Mouse (Mus musculus): Measurements from ENCODE around the gene Adra2b. TPM values are rescaled to one million over a fixed set of nuclear protein-coding genes. Genes with fewer than 3 reads are reported as not detected.
A peak's percentile ranks its signal among the peaks of the same experiment; 100 is the strongest.

The Adra2b gene
- total and polyA plus RNA-seq, 3 experiments: not detected

DNA sequence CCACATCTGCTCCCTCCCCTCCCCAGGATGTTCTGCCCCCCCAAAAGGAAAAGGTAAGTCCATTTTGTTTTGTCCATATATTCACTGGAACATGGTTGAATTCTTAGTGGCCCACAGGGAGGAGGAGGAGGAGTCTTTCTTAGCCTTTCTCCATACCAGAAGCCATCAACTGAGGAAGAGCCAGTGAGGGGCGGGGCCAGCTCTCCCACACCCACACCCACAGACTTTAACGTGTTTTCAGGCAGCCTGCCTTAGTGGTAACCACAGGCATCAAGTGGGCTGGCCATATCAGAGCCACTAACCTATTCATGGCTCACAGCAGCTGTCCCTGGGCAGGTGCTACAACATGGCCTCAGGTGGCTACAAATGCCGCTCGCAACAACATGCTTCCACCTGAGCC, 24.2 kb upstream of the Adra2b start:
- no peaks in the 10 kb centered on the region; a peak in 1 of 4 replicates for H3K27me3 ChIP-seq (ENCODE audit: control insufficient read depth in 1 of 2, insufficient read depth in 2 of 2, low read length in 2 of 2)
- TF ChIP-seq ZC3H11A (IDR thresholded peaks at IDR 0.05; ENCODE audit: low read depth, low read length) (no peak), ZKSCAN1 (IDR thresholded peaks at IDR 0.05; ENCODE audit: low read depth, low read length) (no peak), UBTF (IDR thresholded peaks at IDR 0.05; ENCODE audit: borderline replicate concordance, insufficient read depth, low read depth, low read length) (no peak), USF1 (IDR thresholded peaks at IDR 0.05; ENCODE audit: low read depth, low read length) (no peak), GABPA (IDR thresholded peaks at IDR 0.05; ENCODE audit: low read depth, low read length) (no peak), MAX (IDR thresholded peaks at IDR 0.05; ENCODE audit: low read length) (no peak), POLR2A (IDR thresholded peaks at IDR 0.05; ENCODE audit: control insufficient read depth in 1 of 2, insufficient read depth in 1 of 2, low read depth in 1 of 2, low read length in 2 of 2, poor library complexity in 1 of 2) (no peak), POLR2AphosphoS2 (IDR thresholded peaks at IDR 0.05; ENCODE audit: low read length) (no peak), E2F4 (IDR thresholded peaks at IDR 0.05; ENCODE audit: borderline replicate concordance, low read depth, low read length) (no peak), TBP (IDR thresholded peaks at IDR 0.05; ENCODE audit: low read depth, low read length) (no peak), CHD1 (IDR thresholded peaks at IDR 0.05; ENCODE audit: low read depth, low read length) (no peak), NRF1 (IDR thresholded peaks at IDR 0.05; ENCODE audit: insufficient read depth, low read depth, low read length, poor library complexity, severe bottlenecking) (no peak)
- DNase-seq (ENCODE audit: low read depth, low spot score): peak; percentile 42
- no peak overlapping the region for H3K4me3 ChIP-seq (ENCODE audit: control insufficient read depth in 1 of 2, insufficient read depth in 1 of 2, low read depth in 2 of 2, low read length in 2 of 2)
- H3K9ac ChIP-seq (ENCODE audit: control insufficient read depth, low read depth, low read length, poor library complexity, severe bottlenecking): no peak overlapping the region
- no peak overlapping the region for H3K27ac ChIP-seq (ENCODE audit: control insufficient read depth, low read depth, low read length)
- H3K36me3 ChIP-seq (ENCODE audit: control insufficient read depth in 1 of 2, insufficient read depth in 2 of 2, low read length in 2 of 2): peaks cover 0 to 12% of the 10 kb centered on the region in 2 experiments; a peak in 2 of 4 replicates
- peaks cover 0 to 20% of the 10 kb centered on the region in 2 experiments; a peak in 3 of 4 replicates for H3K4me1 ChIP-seq (ENCODE audit: control insufficient read depth in 1 of 2, insufficient read depth in 2 of 2, low read length in 2 of 2)
- H3K9me3 ChIP-seq (replicated peaks; ENCODE audit: insufficient read depth, low read length): no peaks in the 10 kb centered on the region
- H3K79me2 ChIP-seq (ENCODE audit: control insufficient read depth, insufficient read depth, low read length, poor library complexity): peaks cover 12% of the 10 kb centered on the region

DNA sequence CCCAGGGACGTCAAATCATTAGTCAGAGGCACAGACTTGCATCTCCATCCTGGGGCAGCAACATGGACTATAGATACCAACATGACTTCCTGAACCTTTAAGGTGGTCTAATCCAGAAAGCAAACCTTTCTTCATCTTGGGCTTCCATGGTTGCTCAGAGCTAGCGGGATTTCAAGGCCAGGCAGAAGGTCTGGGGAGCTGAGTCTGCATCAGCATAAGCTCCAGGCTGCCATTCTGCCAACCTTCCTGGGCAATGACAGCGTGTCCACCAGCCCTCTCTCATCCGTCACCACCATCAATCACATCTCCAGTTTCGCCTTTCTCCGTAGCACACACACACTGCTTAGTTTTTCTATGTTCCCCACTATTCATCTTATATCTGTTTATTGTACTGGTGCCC, 23.7 kb upstream of the Adra2b start:
- Histone ChIP-seq H3K9me3 (replicated peaks; ENCODE audit: insufficient read depth, low read length) (no peaks in the 10 kb centered on the region), H3K4me3 (ENCODE audit: control insufficient read depth in 1 of 2, insufficient read depth in 1 of 2, low read depth in 2 of 2, low read length in 2 of 2) (no peak overlapping the region), H3K27me3 (ENCODE audit: control insufficient read depth in 1 of 2, insufficient read depth in 2 of 2, low read length in 2 of 2) (no peaks in the 10 kb centered on the region; a peak in 1 of 4 replicates), H3K36me3 (ENCODE audit: control insufficient read depth in 1 of 2, insufficient read depth in 2 of 2, low read length in 2 of 2) (peaks cover 0 to 12% of the 10 kb centered on the region in 2 experiments; a peak in 2 of 4 replicates), H3K9ac (ENCODE audit: control insufficient read depth, low read depth, low read length, poor library complexity, severe bottlenecking) (no peak overlapping the region), H3K79me2 (ENCODE audit: control insufficient read depth, insufficient read depth, low read length, poor library complexity) (peaks cover 12% of the 10 kb centered on the region), H3K4me1 (ENCODE audit: control insufficient read depth in 1 of 2, insufficient read depth in 2 of 2, low read length in 2 of 2) (peaks cover 0 to 18% of the 10 kb centered on the region in 2 experiments; a peak in 3 of 4 replicates), H3K27ac (ENCODE audit: control insufficient read depth, low read depth, low read length) (no peak overlapping the region)
- no peak for TF ChIP-seq TBP (IDR thresholded peaks at IDR 0.05; ENCODE audit: low read depth, low read length)
- no peak for TF ChIP-seq MEF2A (IDR thresholded peaks at IDR 0.05; ENCODE audit: extremely low read depth, insufficient replicate concordance, low read depth, low read length, poor library complexity, severe bottlenecking)
- no peak for TF ChIP-seq NELFE (IDR thresholded peaks at IDR 0.05; ENCODE audit: low read depth, low read length)
- no peak for TF ChIP-seq GABPA (IDR thresholded peaks at IDR 0.05; ENCODE audit: low read depth, low read length)
- TF ChIP-seq MYB (IDR thresholded peaks at IDR 0.05; ENCODE audit: low read depth, low read length): no peak
- TF ChIP-seq MXI1 (IDR thresholded peaks at IDR 0.05; ENCODE audit: low read depth, low read length): no peak
- no peak for DNase-seq (ENCODE audit: low read depth, low spot score)
